Mouse (Mus musculus) lung, embryonic 15.5 days (tissue): ENCODE results near the gene Ift81. TPM values are rescaled to one million over a fixed set of nuclear protein-coding genes. Genes with fewer than 3 reads are reported as not detected.
A peak's percentile ranks its signal among the peaks of the same experiment; 100 is the strongest.

Source experiments
- ATAC-seq: fragments of 200-750 bp; cut with Nextera tagmentation; 2 replicates; pipeline ENCODE4 v1.8.0; 2017; ENCODE audit warnings: moderate number of reproducible peaks, borderline replicate concordance; ENCODE audit not compliant: low FRiP score, low TSS enrichment; ENCODE audit errors: extremely low read depth
- H3K27ac ChIP-seq: fragments of 300-500 bp; sonication (generic); 2 replicates; pipeline ENCODE4 v1.5.1; 2015; ENCODE audit warnings: moderate library complexity, mild to moderate bottlenecking, inconsistent platforms
- H3K27me3 ChIP-seq: fragments of 300-500 bp; sonication (generic); 2 replicates; pipeline ENCODE4 v1.6.1; 2015; ENCODE audit warnings: inconsistent platforms
- H3K36me3 ChIP-seq: fragments of 300-500 bp; sonication (generic); 2 replicates; pipeline ENCODE4 v1.6.1; 2015; ENCODE audit warnings: inconsistent platforms
- H3K4me1 ChIP-seq: fragments of 300-500 bp; sonication (generic); 2 replicates; pipeline ENCODE4 v1.6.1; 2015; ENCODE audit warnings: inconsistent platforms
- H3K4me2 ChIP-seq: fragments of 300-500 bp; sonication (generic); 2 replicates; pipeline ENCODE4 v1.6.1; 2015; ENCODE audit warnings: inconsistent platforms, mild to moderate bottlenecking, moderate library complexity
- H3K4me3 ChIP-seq: fragments of 300-500 bp; sonication (generic); 2 replicates; pipeline ENCODE4 v1.5.1; 2015; ENCODE audit warnings: mild to moderate bottlenecking, inconsistent platforms
- H3K9ac ChIP-seq: fragments of 300-500 bp; sonication (generic); 2 replicates; pipeline ENCODE4 v1.6.1; 2015; ENCODE audit warnings: inconsistent platforms
- H3K9me3 ChIP-seq: fragments of 300-500 bp; sonication (generic); 2 replicates; pipeline ENCODE4 v1.6.1; 2016; ENCODE audit warnings: inconsistent platforms
- WGBS: fragments of 180-500 bp; shearing (Covaris S2); methylation state at CpG from one replicate; pipeline ENCODE4 v1.1.7; 2015; 5-methylcytosine and 5-hydroxymethylcytosine counted together
- polyA plus RNA-seq: library from polyadenylated mRNA; unstranded; fragments of >200 nt; fragmentation: Nextera tagmentation; extraction: Ambion mirVana; gene quantifications from 2 replicates; pipeline ENCODE4 v1.2.1, GENCODE M21; 2015

Ift81 gene
- polyA plus RNA-seq, 1 experiment from 2014 or later: 37.3 TPM

DNA sequence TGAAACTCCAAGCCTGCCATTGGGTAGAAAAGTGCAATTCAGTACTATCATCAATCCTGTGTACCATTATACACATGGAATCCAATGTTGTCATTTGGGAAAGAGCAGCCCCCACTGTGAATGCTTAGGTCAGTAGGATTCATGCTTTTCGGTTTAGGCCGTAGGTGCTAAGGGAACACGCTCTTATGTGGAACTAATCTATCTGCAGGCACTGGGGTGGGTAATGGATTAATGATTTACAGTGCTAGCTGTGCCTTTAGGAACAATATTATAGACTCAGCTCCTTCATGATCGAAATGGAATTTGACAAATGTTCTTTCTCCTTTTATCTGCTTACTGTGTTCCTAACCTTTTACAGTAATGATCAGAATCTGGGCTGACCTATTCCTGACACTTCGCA is 30.2 kb downstream of the Ift81 start:
- Histone ChIP-seq H3K36me3 (peaks cover 25% of the 10 kb centered on the region), H3K4me1 (no peaks in the 10 kb centered on the region), H3K27me3 (no peaks in the 10 kb centered on the region), H3K4me2 (no peak overlapping the region), H3K9me3 (no peaks in the 10 kb centered on the region), H3K4me3 (no peak overlapping the region), H3K27ac (no peak overlapping the region), H3K9ac (no peak overlapping the region)
- WGBS: 66% methylated on average over 5 of the region's 5 CpGs
- ATAC-seq: no peak

DNA sequence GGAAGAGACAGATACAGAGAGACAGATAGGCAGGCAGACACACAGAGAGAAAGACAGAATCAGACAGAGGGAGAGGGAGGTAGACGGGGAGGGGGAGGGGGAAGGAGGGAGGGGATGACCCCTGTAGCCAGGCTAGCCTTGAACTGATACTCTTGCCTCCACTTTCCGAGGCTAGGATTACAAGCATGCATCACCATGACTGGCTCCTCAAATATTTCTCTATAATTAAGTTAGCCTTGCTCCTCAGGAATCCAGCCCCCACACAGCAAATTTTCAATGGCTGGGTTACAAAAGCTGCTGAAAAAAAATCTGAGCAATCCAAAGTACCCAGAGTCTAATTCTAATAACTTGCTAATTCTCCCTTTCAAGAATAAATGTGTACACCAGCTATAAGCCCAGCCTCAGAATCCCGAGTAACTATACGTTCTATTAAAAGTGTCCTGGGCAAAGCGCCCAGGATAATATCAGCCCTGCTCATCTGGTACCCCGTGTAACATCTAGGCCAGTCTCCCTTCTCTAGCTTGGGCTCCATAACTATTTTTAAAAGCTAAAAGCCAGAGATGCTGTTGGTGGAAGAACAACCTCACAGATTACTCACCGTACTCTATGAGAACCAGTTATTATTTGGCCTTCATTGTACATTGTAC is 37.5 kb downstream of the Ift81 start:
- ATAC-seq: no peak
- no peak overlapping the region for H3K4me3 ChIP-seq
- no peaks in the 10 kb centered on the region for H3K4me1 ChIP-seq
- no peak overlapping the region for H3K4me2 ChIP-seq
- WGBS: 65% methylated on average over 7 of the region's 7 CpGs
- H3K36me3 ChIP-seq: peaks cover 23% of the 10 kb centered on the region
- no peaks in the 10 kb centered on the region for H3K27me3 ChIP-seq
- no peaks in the 10 kb centered on the region for H3K9me3 ChIP-seq
- no peak overlapping the region for H3K9ac ChIP-seq
- no peak overlapping the region for H3K27ac ChIP-seq

- Histone ChIP-seq H3K9ac (no peak overlapping the region), H3K27me3 (no peaks in the 10 kb centered on the region), H3K36me3 (peaks cover 9% of the 10 kb centered on the region; the same call in 1 of the 2 replicates), H3K4me3 (no peak overlapping the region), H3K9me3 (no peaks in the 10 kb centered on the region), H3K27ac (no peak overlapping the region), H3K4me2 (no peak overlapping the region), H3K4me1 (no peaks in the 10 kb centered on the region)
- no peak for ATAC-seq
- 75% methylated on average over 5 of the region's 5 CpGs for WGBS
Observed at GRCm38 (mm10) chr5:122572001-122572400, 42.3 kb downstream of the Ift81 start.

- H3K9ac ChIP-seq: no peak overlapping the region
- H3K36me3 ChIP-seq: peaks cover 38% of the 10 kb centered on the region
- ATAC-seq: no peak
- H3K9me3 ChIP-seq: no peaks in the 10 kb centered on the region
- 76% methylated on average over 8 of the region's 8 CpGs for WGBS
- no peaks in the 10 kb centered on the region for H3K4me1 ChIP-seq
- no peak overlapping the region for H3K4me3 ChIP-seq
- H3K4me2 ChIP-seq: no peak overlapping the region
- no peaks in the 10 kb centered on the region for H3K27me3 ChIP-seq
- no peak overlapping the region for H3K27ac ChIP-seq
Observed at GRCm38 (mm10) chr5:122566626-122567025, 47.7 kb downstream of the Ift81 start.

DNA sequence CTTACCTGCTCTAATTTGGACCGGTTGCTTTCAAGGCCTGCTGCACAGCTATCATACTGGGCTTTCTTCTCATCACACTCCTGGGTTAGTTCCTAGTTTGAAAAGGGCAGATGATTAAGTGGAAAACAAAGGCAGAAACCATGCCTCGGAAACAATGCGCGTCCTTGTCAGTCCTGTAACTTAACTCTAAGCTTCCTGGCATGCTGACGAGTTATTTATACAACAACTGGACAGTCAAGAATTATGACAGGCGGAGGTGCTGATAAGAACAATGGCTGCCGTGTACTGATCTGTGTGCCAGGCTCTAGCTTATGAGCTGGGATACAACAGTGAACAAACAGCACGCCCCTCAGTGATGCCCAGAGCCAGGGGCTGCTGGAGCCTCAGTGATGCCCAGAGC is 53.7 kb downstream of the Ift81 start:
- peaks cover 31% of the 10 kb centered on the region for H3K36me3 ChIP-seq
- WGBS: 42% methylated on average over 8 of the region's 8 CpGs
- H3K4me2 ChIP-seq: no peak overlapping the region
- no peak overlapping the region for H3K9ac ChIP-seq
- no peak for ATAC-seq
- H3K4me1 ChIP-seq: peaks cover 6% of the 10 kb centered on the region; the same call in 1 of the 2 replicates
- no peaks in the 10 kb centered on the region for H3K27me3 ChIP-seq
- no peak overlapping the region for H3K4me3 ChIP-seq
- no peaks in the 10 kb centered on the region for H3K9me3 ChIP-seq
- H3K27ac ChIP-seq: peak overlapping the region; percentile 29; the same call in 1 of the 2 replicates

DNA sequence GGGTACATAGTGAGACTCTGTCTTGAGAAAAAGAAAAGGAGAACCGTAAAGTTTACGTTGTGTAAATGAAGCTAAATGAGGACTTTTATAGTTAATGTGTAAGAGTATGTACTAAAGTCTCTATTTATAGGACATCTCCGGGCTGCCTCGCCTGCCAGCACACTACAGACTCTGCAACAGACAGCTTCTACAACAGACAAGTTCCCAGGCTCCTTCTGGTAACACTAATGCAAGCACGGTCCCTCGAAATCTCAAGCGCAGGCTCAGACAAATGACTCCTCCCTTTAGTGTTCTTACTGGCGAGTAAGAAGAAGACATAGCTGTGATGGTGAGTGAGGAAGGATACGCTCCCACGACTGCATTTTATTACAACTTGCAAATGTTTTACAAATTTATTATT is 56.2 kb downstream of the Ift81 start:
- Histone ChIP-seq H3K4me2 (no peak overlapping the region), H3K9me3 (no peaks in the 10 kb centered on the region), H3K36me3 (peaks cover 14% of the 10 kb centered on the region; the same call in 1 of the 2 replicates), H3K4me3 (no peak overlapping the region), H3K4me1 (peaks cover 6% of the 10 kb centered on the region; the same call in 1 of the 2 replicates), H3K27me3 (no peaks in the 10 kb centered on the region), H3K27ac (no peak overlapping the region), H3K9ac (no peak overlapping the region)
- ATAC-seq: no peak
- 86% methylated on average over 10 of the region's 10 CpGs for WGBS

DNA sequence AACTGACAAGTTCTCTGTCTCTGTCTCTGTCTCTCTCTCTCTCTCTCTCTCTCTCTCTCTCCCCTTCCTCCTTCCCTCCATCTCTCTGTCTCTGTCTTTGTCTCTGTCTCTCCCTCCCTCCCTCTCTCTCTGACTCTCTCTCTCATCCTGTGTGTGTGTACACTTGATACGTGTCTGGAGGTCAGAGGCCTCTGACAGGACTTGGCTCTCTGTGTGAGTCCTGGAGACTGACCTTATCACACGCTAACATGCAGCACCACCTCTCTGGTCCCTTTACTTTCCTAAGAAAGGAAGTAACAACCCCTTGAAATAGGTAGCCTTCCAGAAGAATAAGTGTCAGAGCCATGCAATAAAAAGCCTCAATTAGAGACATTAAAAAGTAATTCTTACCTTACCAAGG is 59.2 kb downstream of the Ift81 start:
- H3K4me2 ChIP-seq: no peak overlapping the region
- H3K27ac ChIP-seq: no peak overlapping the region
- H3K27me3 ChIP-seq: no peaks in the 10 kb centered on the region
- no peak overlapping the region for H3K9ac ChIP-seq
- ATAC-seq: no peak
- WGBS: 55% methylated on average over 2 of the region's 2 CpGs
- peaks cover 14% of the 10 kb centered on the region; the same call in 1 of the 2 replicates for H3K36me3 ChIP-seq
- H3K4me3 ChIP-seq: no peak overlapping the region
- peaks cover 8% of the 10 kb centered on the region; the same call in 1 of the 2 replicates for H3K4me1 ChIP-seq
- no peaks in the 10 kb centered on the region for H3K9me3 ChIP-seq

- no peak overlapping the region for H3K4me3 ChIP-seq
- no peaks in the 10 kb centered on the region for H3K27me3 ChIP-seq
- no peak overlapping the region for H3K4me2 ChIP-seq
- peaks cover 4% of the 10 kb centered on the region; the same call in 1 of the 2 replicates for H3K36me3 ChIP-seq
- H3K27ac ChIP-seq: no peak overlapping the region
- 75% methylated on average over 9 of the region's 9 CpGs for WGBS
- no peak for ATAC-seq
- H3K9me3 ChIP-seq: no peaks in the 10 kb centered on the region
- H3K4me1 ChIP-seq: peaks cover 23% of the 10 kb centered on the region
- H3K9ac ChIP-seq: no peak overlapping the region
Observed at GRCm38 (mm10) chr5:122552638-122553037, 61.7 kb downstream of the Ift81 start.

- Histone ChIP-seq H3K9ac (peak overlapping the region; percentile 19; the same call in 1 of the 2 replicates), H3K36me3 (no peaks in the 10 kb centered on the region), H3K27me3 (no peaks in the 10 kb centered on the region), H3K27ac (peak overlapping the region; percentile 47), H3K4me1 (peaks cover 28% of the 10 kb centered on the region), H3K4me3 (no peak overlapping the region), H3K4me2 (peak overlapping the region; percentile 6), H3K9me3 (no peaks in the 10 kb centered on the region)
- 18% methylated on average over 8 of the region's 8 CpGs for WGBS
- ATAC-seq: no peak
Observed at GRCm38 (mm10) chr5:122550460-122550859, 63.9 kb downstream of the Ift81 start.

GRCm38 (mm10) chr5:122548671-122549070 is 65.6 kb downstream of the Ift81 start:
- WGBS: 52% methylated on average over 6 of the region's 6 CpGs
- no peak overlapping the region for H3K9ac ChIP-seq
- H3K4me2 ChIP-seq: no peak overlapping the region
- no peaks in the 10 kb centered on the region for H3K27me3 ChIP-seq
- no peak for ATAC-seq
- H3K4me1 ChIP-seq: peaks cover 28% of the 10 kb centered on the region
- no peaks in the 10 kb centered on the region for H3K9me3 ChIP-seq
- H3K36me3 ChIP-seq: no peaks in the 10 kb centered on the region
- H3K27ac ChIP-seq: peak overlapping the region; percentile 53
- H3K4me3 ChIP-seq: no peak overlapping the region

DNA sequence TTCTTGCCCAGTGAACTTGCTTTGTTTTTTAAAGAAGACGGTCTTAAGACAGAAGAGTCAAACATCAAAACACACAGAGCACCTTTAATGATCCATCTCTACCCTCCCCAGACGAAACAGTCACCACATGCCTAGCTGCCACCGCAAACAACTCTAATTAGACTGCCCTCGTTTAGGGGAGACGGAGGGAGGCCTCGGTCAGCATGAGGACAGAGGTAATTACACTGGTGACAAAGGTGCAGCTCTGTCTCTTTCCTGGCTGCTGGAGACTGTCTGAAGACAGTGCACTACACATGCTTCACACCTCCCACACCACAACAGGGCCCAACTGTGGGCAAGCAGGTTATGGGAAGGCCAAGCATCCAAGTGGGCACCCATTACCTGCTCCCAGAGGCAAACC is 66.5 kb downstream of the Ift81 start:
- WGBS: 74% methylated on average over 6 of the region's 6 CpGs
- no peak overlapping the region for H3K4me2 ChIP-seq
- no peak overlapping the region; the same call in 1 of the 2 replicates for H3K27ac ChIP-seq
- H3K4me3 ChIP-seq: no peak overlapping the region
- no peaks in the 10 kb centered on the region for H3K27me3 ChIP-seq
- H3K9ac ChIP-seq: no peak overlapping the region
- H3K4me1 ChIP-seq: peaks cover 28% of the 10 kb centered on the region
- H3K36me3 ChIP-seq: no peaks in the 10 kb centered on the region
- no peaks in the 10 kb centered on the region for H3K9me3 ChIP-seq
- no peak for ATAC-seq

- peak overlapping the region; percentile 29; the same call in 1 of the 2 replicates for H3K27ac ChIP-seq
- no peak overlapping the region for H3K9ac ChIP-seq
Observed at GRCm38 (mm10) chr5:122547251-122547714, 67.0 kb downstream of the Ift81 start.

More at GRCm38 (mm10) chr5:122547251-122547714, 67.0 kb downstream of the Ift81 start:
- H3K27me3 ChIP-seq: no peaks in the 10 kb centered on the region
- no peaks in the 10 kb centered on the region for H3K9me3 ChIP-seq
- ATAC-seq: no peak
- H3K4me2 ChIP-seq: no peak overlapping the region
- H3K4me1 ChIP-seq: peaks cover 28% of the 10 kb centered on the region
- 49% methylated on average over 7 of the region's 7 CpGs for WGBS
- no peak overlapping the region for H3K4me3 ChIP-seq
- H3K36me3 ChIP-seq: no peaks in the 10 kb centered on the region
